Mouse (Mus musculus): ENCODE results near the gene Foxe3.

The Foxe3 gene

GRCm38 (mm10) chr4:114876441-114876972 is 49.3 kb downstream of the Foxe3 start:
- no peak for DNase-seq (ENCODE audit: low read depth, low spot score)

Measured in skeletal muscle tissue, adult 2 months (tissue).